Mouse (Mus musculus): ENCODE measurements at regions not wholly inside any gene's neighbourhood (a gene's known extent, or its start where the extent isn't known, plus 50 kb on each side); places are given as distances from the start of the nearest gene placed in this dataset.
"Not testable (repeated sequence)": the region's sequence is repeated elsewhere in the genome, so short reads cannot be mapped to it uniquely, and the experiment has no call there.

DNA sequence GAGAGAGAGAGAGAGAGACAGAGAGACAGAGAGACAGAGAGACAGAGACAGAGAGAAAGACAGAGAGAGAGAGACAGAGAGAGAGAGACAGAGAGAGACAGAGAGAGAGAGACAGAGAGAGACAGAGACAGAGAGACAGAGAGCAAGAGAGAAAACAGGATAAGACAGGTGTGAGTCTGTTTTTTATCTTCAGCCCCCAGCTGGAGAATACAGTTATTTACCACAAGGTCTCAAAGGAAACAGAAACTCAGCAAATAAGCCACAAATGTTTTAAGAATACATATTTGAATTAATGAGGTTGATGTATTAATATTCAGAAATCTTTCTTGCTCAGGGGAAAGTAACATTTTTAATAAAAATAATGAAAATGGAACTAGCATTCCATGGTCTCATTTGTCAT lies 130.7 kb upstream of the Nyap2 start:
- TF ChIP-seq CTCF, EP300 (IDR thresholded peaks at IDR 0.05; ENCODE audit: low read depth): not testable (repeated sequence)
